Mouse (Mus musculus): ENCODE data around the gene Il18. TPM values are rescaled to one million over a fixed set of nuclear protein-coding genes. Genes with fewer than 3 reads are reported as not detected.
A peak's percentile ranks its signal among the peaks of the same experiment; 100 is the strongest.
"Not testable (repeated sequence)": the region's sequence is repeated elsewhere in the genome, so short reads cannot be mapped to it uniquely, and the experiment has no call there.

Gene Il18
- polyA plus RNA-seq, 1 experiment: 0.81 TPM

DNA sequence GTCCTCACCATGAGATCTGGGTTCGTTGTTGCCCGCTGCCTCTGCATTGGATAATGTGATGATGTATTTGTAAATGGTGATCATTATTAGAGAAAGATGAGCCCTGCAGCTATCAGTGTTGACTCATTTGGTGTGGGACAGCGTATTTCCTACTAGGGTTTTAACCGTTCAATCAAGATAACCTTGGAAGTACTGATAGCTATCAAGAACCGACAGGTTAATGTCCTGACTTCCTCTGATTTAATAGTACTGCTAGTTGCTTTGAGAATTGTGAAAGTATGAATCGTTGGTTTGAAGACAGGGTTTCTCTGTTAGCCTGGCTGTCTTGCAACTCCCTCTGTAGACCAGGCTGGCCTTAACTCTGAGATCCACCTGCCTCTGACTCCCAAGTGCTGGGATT, 49.7 kb downstream of the Il18 start:
- TF ChIP-seq MYOG (IDR thresholded peaks at IDR 0.05; ENCODE audit: control insufficient read depth, extremely low read depth, insufficient read length) (no peak), MYOD1 (IDR thresholded peaks at IDR 0.05; ENCODE audit: control insufficient read depth, insufficient read length, low read depth) (no peak), CTCF (IDR thresholded peaks at IDR 0.05; ENCODE audit: control insufficient read depth, insufficient read depth, insufficient read length) (no peak), CEBPB (IDR thresholded peaks at IDR 0.05; ENCODE audit: low read depth) (no peak), MAX (IDR thresholded peaks at IDR 0.05) (no peak), FOSL1 (IDR thresholded peaks at IDR 0.05; ENCODE audit: insufficient read depth, low read length, poor library complexity, severe bottlenecking) (no peak), USF1 (IDR thresholded peaks at IDR 0.05; ENCODE audit: low read depth) (no peak)
- Histone ChIP-seq H3K27me3 (ENCODE audit: control insufficient read depth, insufficient read depth, insufficient read length) (no peaks in the 10 kb centered on the region), H3K79me2 (ENCODE audit: control insufficient read depth, insufficient read depth) (peaks cover 73% of the 10 kb centered on the region), H3K79me3 (ENCODE audit: low read depth) (peaks cover 56% of the 10 kb centered on the region), H3ac (ENCODE audit: control insufficient read depth, insufficient read length, low read depth) (peak overlapping the region; percentile 51), H3K4me3 (ENCODE audit: insufficient read depth, poor library complexity, severe bottlenecking) (peak overlapping the region; percentile 86), H3K36me3 (ENCODE audit: control insufficient read depth, insufficient read depth) (peaks cover 60% of the 10 kb centered on the region)

DNA sequence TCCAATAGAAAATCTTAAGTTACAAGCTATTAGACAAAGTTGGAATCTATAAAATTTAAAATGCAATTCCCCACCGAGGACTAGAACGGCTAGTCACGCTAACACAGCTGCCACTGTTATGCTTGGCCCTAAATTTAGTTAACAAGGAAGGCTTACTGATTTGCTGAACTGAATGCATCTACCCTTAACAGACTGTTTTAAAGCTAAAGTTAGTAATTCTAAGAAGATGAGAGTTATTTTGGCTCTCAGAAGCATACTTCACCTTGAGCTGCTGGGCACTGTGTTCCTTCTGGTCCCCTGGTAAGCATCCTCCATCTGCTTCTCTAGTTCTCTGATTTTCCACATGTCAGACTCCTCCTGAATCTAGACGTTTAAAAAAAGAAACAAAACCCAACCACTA, 57.5 kb downstream of the Il18 start:
- no peaks in the 10 kb centered on the region for H3K27me3 ChIP-seq (ENCODE audit: control insufficient read depth, insufficient read depth, insufficient read length)
- H3K36me3 ChIP-seq (ENCODE audit: control insufficient read depth, insufficient read depth): peaks cover 74% of the 10 kb centered on the region
- H3K79me2 ChIP-seq (ENCODE audit: control insufficient read depth, insufficient read depth): peaks cover 76% of the 10 kb centered on the region
- no peak overlapping the region for H3K4me3 ChIP-seq (ENCODE audit: insufficient read depth, poor library complexity, severe bottlenecking)
- H3K79me3 ChIP-seq (ENCODE audit: low read depth): peaks cover 38% of the 10 kb centered on the region
- no peak overlapping the region for H3ac ChIP-seq (ENCODE audit: control insufficient read depth, insufficient read length, low read depth)
- TF ChIP-seq MYOG (IDR thresholded peaks at IDR 0.05; ENCODE audit: control insufficient read depth, extremely low read depth, insufficient read length) (no peak), CTCF (IDR thresholded peaks at IDR 0.05; ENCODE audit: control insufficient read depth, insufficient read depth, insufficient read length) (no peak), MAX (IDR thresholded peaks at IDR 0.05) (no peak), MYOD1 (IDR thresholded peaks at IDR 0.05; ENCODE audit: control insufficient read depth, insufficient read length, low read depth) (no peak), FOSL1 (IDR thresholded peaks at IDR 0.05; ENCODE audit: insufficient read depth, low read length, poor library complexity, severe bottlenecking) (no peak), USF1 (IDR thresholded peaks at IDR 0.05; ENCODE audit: low read depth) (no peak), CEBPB (IDR thresholded peaks at IDR 0.05; ENCODE audit: low read depth) (no peak)

DNA sequence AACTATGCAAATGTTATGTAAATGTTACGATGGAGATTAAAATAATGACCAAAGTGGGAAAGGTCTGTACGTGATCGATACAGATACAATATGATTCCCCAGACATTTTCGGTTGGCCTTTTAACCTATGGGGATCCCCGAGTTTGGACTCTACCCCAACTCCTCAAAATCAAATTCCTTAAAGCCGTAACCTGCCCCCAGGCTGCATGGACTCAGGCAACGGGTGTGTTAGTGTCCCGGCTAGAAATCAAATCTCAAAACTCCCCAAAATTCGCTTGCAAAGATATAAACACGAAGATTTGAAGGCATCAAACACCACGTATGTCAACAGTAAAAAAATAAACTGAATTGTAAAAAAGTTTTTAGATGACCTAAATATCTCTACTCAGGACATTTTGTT, 61.5 kb downstream of the Il18 start:
- Histone ChIP-seq H3ac (ENCODE audit: control insufficient read depth, insufficient read length, low read depth) (peak overlapping the region; percentile 82), H3K79me2 (ENCODE audit: control insufficient read depth, insufficient read depth) (peaks cover 58% of the 10 kb centered on the region), H3K36me3 (ENCODE audit: control insufficient read depth, insufficient read depth) (peaks cover 39% of the 10 kb centered on the region), H3K27me3 (ENCODE audit: control insufficient read depth, insufficient read depth, insufficient read length) (no peaks in the 10 kb centered on the region), H3K79me3 (ENCODE audit: low read depth) (peaks cover 33% of the 10 kb centered on the region), H3K4me3 (ENCODE audit: insufficient read depth, poor library complexity, severe bottlenecking) (peak overlapping the region; percentile 78)
- TF ChIP-seq MYOD1 (IDR thresholded peaks at IDR 0.05; ENCODE audit: control insufficient read depth, insufficient read length, low read depth): no peak
- no peak for TF ChIP-seq FOSL1 (IDR thresholded peaks at IDR 0.05; ENCODE audit: insufficient read depth, low read length, poor library complexity, severe bottlenecking)
- TF ChIP-seq CTCF (IDR thresholded peaks at IDR 0.05; ENCODE audit: control insufficient read depth, insufficient read depth, insufficient read length): no peak
- TF ChIP-seq MAX (IDR thresholded peaks at IDR 0.05): no peak
- no peak for TF ChIP-seq CEBPB (IDR thresholded peaks at IDR 0.05; ENCODE audit: low read depth)

DNA sequence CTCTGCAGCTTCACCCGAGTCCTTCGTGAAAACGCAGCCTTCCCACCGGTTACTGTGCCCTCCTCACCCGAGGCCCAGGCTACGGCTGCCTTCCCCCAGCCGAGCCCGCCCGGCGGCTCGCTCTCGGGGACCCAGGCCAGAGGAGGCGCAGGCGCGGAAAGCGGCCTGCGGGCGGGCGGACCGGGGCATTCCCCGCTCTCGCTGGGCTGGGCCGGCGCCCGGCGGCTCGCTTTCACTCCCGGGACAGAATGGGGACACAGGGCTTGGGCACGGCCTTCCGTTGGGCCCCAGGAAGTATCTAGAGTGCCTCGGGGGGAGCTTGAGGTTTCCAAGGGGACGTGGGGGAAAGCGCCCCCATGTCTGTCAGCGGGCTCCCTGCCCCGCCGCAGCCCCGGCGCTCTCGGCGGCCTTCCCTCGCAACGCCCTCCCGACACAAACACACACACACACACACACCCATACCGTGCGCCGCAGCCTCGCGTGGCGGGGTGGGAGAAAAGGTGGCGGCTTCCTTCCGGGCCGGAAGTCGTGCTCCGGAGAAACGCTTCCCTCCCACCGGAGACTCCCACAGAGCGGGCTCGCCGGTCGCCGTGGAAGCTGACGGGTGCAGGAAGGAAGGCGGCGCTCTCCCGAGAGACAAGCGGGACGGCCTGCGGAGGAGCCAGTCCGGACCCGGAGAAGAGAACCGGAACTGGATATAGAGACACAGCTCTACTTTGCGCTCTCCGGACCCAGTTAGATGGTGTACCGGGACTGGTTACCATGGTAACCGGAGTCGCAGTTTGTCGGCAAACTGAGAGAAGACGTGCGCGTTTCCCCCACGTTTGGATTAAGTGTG, 62.4 kb downstream of the Il18 start, which contains the start of the genes Pih1d2 and Nkapd1:
Pih1d2 (plus strand) TSS at position 556 of the 838 bp plus-strand sequence.
Nkapd1 (minus strand) TSS at position 699 of the 838 bp plus-strand sequence.
- peak; percentile 55 for TF ChIP-seq MAX (IDR thresholded peaks at IDR 0.05)
- no peak for TF ChIP-seq FOSL1 (IDR thresholded peaks at IDR 0.05; ENCODE audit: insufficient read depth, low read length, poor library complexity, severe bottlenecking)
- Histone ChIP-seq H3K27me3 (ENCODE audit: control insufficient read depth, insufficient read depth, insufficient read length) (no peaks in the 10 kb centered on the region), H3K79me3 (ENCODE audit: low read depth) (peaks cover 32% of the 10 kb centered on the region), H3ac (ENCODE audit: control insufficient read depth, insufficient read length, low read depth) (peak within 1 kb of the TSS; percentile 82), H3K4me3 (ENCODE audit: insufficient read depth, poor library complexity, severe bottlenecking) (peak within 1 kb of the TSS; percentile 78), H3K36me3 (ENCODE audit: control insufficient read depth, insufficient read depth) (peaks cover 38% of the 10 kb centered on the region), H3K79me2 (ENCODE audit: control insufficient read depth, insufficient read depth) (peaks cover 51% of the 10 kb centered on the region)

DNA sequence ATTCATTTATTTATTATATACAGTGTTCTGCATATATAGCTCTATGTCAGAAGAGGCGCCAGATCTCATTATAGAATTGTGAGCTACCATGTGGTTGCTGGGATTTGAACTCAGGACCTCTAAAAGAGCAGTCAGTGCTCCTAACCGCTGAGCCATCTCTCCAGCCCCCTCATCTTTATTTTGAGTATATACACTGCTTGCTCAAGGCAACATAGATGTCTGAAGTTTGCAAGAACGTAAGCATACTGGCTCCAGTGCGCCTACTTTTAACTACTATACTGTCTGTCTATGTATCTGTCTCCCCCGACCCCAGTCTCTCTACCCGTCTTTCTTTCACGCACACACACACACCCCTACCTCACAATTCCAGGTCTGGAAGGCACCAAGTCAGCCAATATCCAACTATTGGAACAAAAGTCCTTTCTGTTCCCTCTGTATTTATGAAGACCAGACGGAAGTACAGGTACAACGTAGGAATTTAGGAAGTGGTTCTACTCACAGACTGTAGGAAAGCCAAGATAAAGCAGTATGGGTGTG, 63.2 kb downstream of the Il18 start:
- Histone ChIP-seq H3K36me3 (ENCODE audit: control insufficient read depth, insufficient read depth) (peaks cover 29% of the 10 kb centered on the region), H3K4me3 (ENCODE audit: insufficient read depth, poor library complexity, severe bottlenecking) (peak overlapping the region; percentile 78), H3ac (ENCODE audit: control insufficient read depth, insufficient read length, low read depth) (no peak overlapping the region), H3K79me2 (ENCODE audit: control insufficient read depth, insufficient read depth) (peaks cover 42% of the 10 kb centered on the region), H3K79me3 (ENCODE audit: low read depth) (peaks cover 30% of the 10 kb centered on the region), H3K27me3 (ENCODE audit: control insufficient read depth, insufficient read depth, insufficient read length) (no peaks in the 10 kb centered on the region)
- TF ChIP-seq CTCF (IDR thresholded peaks at IDR 0.05; ENCODE audit: control insufficient read depth, insufficient read depth, insufficient read length): no peak

DNA sequence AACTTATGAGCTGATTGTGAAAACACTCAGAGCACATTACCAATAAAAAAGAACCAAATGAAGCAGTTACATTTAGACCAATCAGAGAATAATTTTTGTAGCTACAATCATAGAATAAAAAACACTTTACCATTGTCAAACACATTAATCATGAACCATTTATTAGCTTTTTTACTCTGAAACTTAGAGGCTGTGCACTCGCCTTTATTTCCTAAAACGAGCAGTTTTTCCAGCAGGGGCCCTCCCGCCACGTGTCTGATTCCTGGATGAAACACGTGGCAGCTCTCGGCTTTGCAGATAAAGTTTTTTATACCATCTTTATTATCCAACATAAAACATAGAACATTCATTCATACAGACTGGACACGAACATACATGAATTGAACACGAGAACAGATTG, 76.3 kb downstream of the Il18 start:
- H3K36me3 ChIP-seq (ENCODE audit: control insufficient read depth, insufficient read depth): peaks cover 14% of the 10 kb centered on the region
- not testable (repeated sequence) for H3K27me3 ChIP-seq (ENCODE audit: control insufficient read depth, insufficient read depth, insufficient read length); H3K79me2 ChIP-seq (ENCODE audit: control insufficient read depth, insufficient read depth)

More for the DNA sequence above, 76.3 kb downstream of the Il18 start:
- not testable (repeated sequence) for H3K79me3 ChIP-seq (ENCODE audit: low read depth); H3K4me3 ChIP-seq (ENCODE audit: insufficient read depth, poor library complexity, severe bottlenecking); H3ac ChIP-seq (ENCODE audit: control insufficient read depth, insufficient read length, low read depth)

Other genes starting within 250 kb of the Il18 start
- 92.7 TPM for gene Rpl10-ps3, start 209.9 kb upstream of the Il18 start, polyA plus RNA-seq (2012; fragmentation: generic; extraction: Trizol)
- gene Plet1, start 60.3 kb upstream of the Il18 start, polyA plus RNA-seq (2012; fragmentation: generic; extraction: Trizol): 0.35 TPM
- gene Pts, start 26.1 kb upstream of the Il18 start, polyA plus RNA-seq (2012; fragmentation: generic; extraction: Trizol): 11.0 TPM
- 0.02 TPM for gene Bco2, start 354 bp downstream of the Il18 start, polyA plus RNA-seq (2012; fragmentation: generic; extraction: Trizol)
- not detected for gene Tex12, start 6.5 kb downstream of the Il18 start, polyA plus RNA-seq (2012; fragmentation: generic; extraction: Trizol)
- gene Sdhd, start 49.0 kb downstream of the Il18 start, polyA plus RNA-seq (2012; fragmentation: generic; extraction: Trizol): 244 TPM
- 195 TPM for gene Timm8b, start 49.1 kb downstream of the Il18 start, polyA plus RNA-seq (2012; fragmentation: generic; extraction: Trizol)
- 2.5 TPM for gene Pih1d2, start 62.5 kb downstream of the Il18 start, polyA plus RNA-seq (2012; fragmentation: generic; extraction: Trizol)
- 3.6 TPM for gene Nkapd1, start 62.6 kb downstream of the Il18 start, polyA plus RNA-seq (2012; fragmentation: generic; extraction: Trizol)
- 42.1 TPM for gene Dlat, start 105.0 kb downstream of the Il18 start, polyA plus RNA-seq (2012; fragmentation: generic; extraction: Trizol)
- 1.2 TPM for gene Dixdc1, start 184.7 kb downstream of the Il18 start, polyA plus RNA-seq (2012; fragmentation: generic; extraction: Trizol)
- gene 2310030G06Rik, start 191.7 kb downstream of the Il18 start, polyA plus RNA-seq (2012; fragmentation: generic; extraction: Trizol): 1.3 TPM
- 224 TPM for gene Cryab, start 196.5 kb downstream of the Il18 start, polyA plus RNA-seq (2012; fragmentation: generic; extraction: Trizol)
- 36.4 TPM for gene Hspb2, start 197.5 kb downstream of the Il18 start, polyA plus RNA-seq (2012; fragmentation: generic; extraction: Trizol)
- 4.4 TPM for gene Fdxacb1, start 213.4 kb downstream of the Il18 start, polyA plus RNA-seq (2012; fragmentation: generic; extraction: Trizol)
- gene Alg9, start 220.2 kb downstream of the Il18 start, polyA plus RNA-seq (2012; fragmentation: generic; extraction: Trizol): 23.0 TPM
- gene 1110032A03Rik, start 220.7 kb downstream of the Il18 start, polyA plus RNA-seq (2012; fragmentation: generic; extraction: Trizol): 4.8 TPM